Comparison of ENCODE assay signal across 18 mouse cellular contexts in genomic region chr9:63356278-63356677, GRCm38 (mm10).
"Had no signal": no experiment of that assay in that cellular context is flagged by ENCODE, and none has a peak within 500 bp of the region (broad histone marks: within the 10 kb centered on the region; RNA-seq: fewer than 3 reads in every experiment).

No protein-coding gene starts in this region.

- H3K36me3 ChIP-seq: midbrain, embryonic 15.5 days; neural tube, embryonic 15.5 days had no signal

- H3K27me3 ChIP-seq: midbrain, embryonic 13.5 days; midbrain, embryonic 15.5 days; neural tube, embryonic 13.5 days; neural tube, embryonic 15.5 days had no signal

- DNase-seq: lung, adult 18-20 months; lung, embryonic 14.5 days; lung, postnatal 10 days; lung, postnatal 4 days; retina, postnatal 1 day; right cerebral cortex, adult 18-20 months; right cerebral cortex, postnatal 25 days; right cerebral cortex, postnatal 4 days; spleen, adult 18-20 months; thymus, adult 18-20 months; thymus, postnatal 14 days; thymus, postnatal 36 days had no signal

- H3K9ac ChIP-seq: lung, embryonic 14.5 days; midbrain, embryonic 13.5 days; midbrain, embryonic 15.5 days; neural tube, embryonic 13.5 days; neural tube, embryonic 15.5 days had no signal

- H3K4me3 ChIP-seq: midbrain, embryonic 10.5 days; midbrain, embryonic 13.5 days; midbrain, embryonic 15.5 days; myocyte; neural tube, embryonic 13.5 days; neural tube, embryonic 15.5 days had no signal

- H3K4me1 ChIP-seq: midbrain, embryonic 13.5 days; midbrain, embryonic 15.5 days had no signal

- ATAC-seq: midbrain, embryonic 13.5 days; midbrain, embryonic 15.5 days had no signal

- H3K27ac ChIP-seq: midbrain, embryonic 10.5 days; midbrain, embryonic 13.5 days; midbrain, embryonic 15.5 days; neural tube, embryonic 13.5 days; neural tube, embryonic 15.5 days had no signal

- H3K4me2 ChIP-seq: lung, embryonic 14.5 days; midbrain, embryonic 13.5 days; midbrain, embryonic 15.5 days; neural tube, embryonic 13.5 days; neural tube, embryonic 15.5 days had no signal

- H3K9me3 ChIP-seq: midbrain, embryonic 10.5 days; midbrain, embryonic 13.5 days; midbrain, embryonic 15.5 days; neural tube, embryonic 13.5 days; neural tube, embryonic 15.5 days had no signal
